Mouse (Mus musculus) embryonic facial prominence, embryonic 15.5 days (tissue): ENCODE results near the gene Acvr1c. TPM values are rescaled to one million over a fixed set of nuclear protein-coding genes. Genes with fewer than 3 reads are reported as not detected.

Source experiments
- ATAC-seq: fragments of 200-750 bp; cut with Nextera tagmentation; 2 replicates; pipeline ENCODE4 v1.8.0; 2017; ENCODE audit warnings: low read depth, moderate TSS enrichment; ENCODE audit not compliant: insufficient number of reproducible peaks, low FRiP score, low TSS enrichment
- H3K27ac ChIP-seq: fragments of 300-500 bp; sonication (generic); replicated peaks from 2 replicates; pipeline ENCODE4 v1.5.1; 2015; ENCODE audit warnings: mild to moderate bottlenecking, inconsistent platforms
- H3K27me3 ChIP-seq: fragments of 300-500 bp; sonication (generic); 2 replicates; pipeline ENCODE4 v1.6.1; 2015; ENCODE audit warnings: inconsistent platforms
- H3K36me3 ChIP-seq: fragments of 300-500 bp; sonication (generic); 2 replicates; pipeline ENCODE4 v1.6.1; 2015; ENCODE audit warnings: mild to moderate bottlenecking, inconsistent platforms
- H3K4me1 ChIP-seq: fragments of 300-500 bp; sonication (generic); 2 replicates; pipeline ENCODE4 v1.6.1; 2015; ENCODE audit warnings: inconsistent platforms
- H3K4me2 ChIP-seq: fragments of 300-500 bp; sonication (generic); replicated peaks from 2 replicates; pipeline ENCODE4 v1.6.1; 2015; ENCODE audit warnings: mild to moderate bottlenecking, inconsistent platforms
- H3K4me3 ChIP-seq: fragments of 300-500 bp; sonication (generic); replicated peaks from 2 replicates; pipeline ENCODE4 v1.5.1; 2015; ENCODE audit warnings: mild to moderate bottlenecking, inconsistent platforms
- H3K9ac ChIP-seq: fragments of 300-500 bp; sonication (generic); 2 replicates; pipeline ENCODE4 v1.6.1; 2015; ENCODE audit warnings: inconsistent platforms
- H3K9me3 ChIP-seq: fragments of 300-500 bp; sonication (generic); replicated peaks from 2 replicates; pipeline ENCODE4 v1.6.1; 2016; ENCODE audit warnings: inconsistent platforms
- WGBS: fragments of 180-500 bp; shearing (Covaris S2); methylation state at CpG from one replicate; pipeline ENCODE4 v1.1.7; 2015; 5-methylcytosine and 5-hydroxymethylcytosine counted together
- polyA plus RNA-seq: library from polyadenylated mRNA; unstranded; fragments of >200 nt; fragmentation: Nextera tagmentation; extraction: Ambion mirVana; gene quantifications from 2 replicates; pipeline ENCODE4 v1.2.1, GENCODE M21; 2015

The Acvr1c gene
- polyA plus RNA-seq, 1 experiment from 2014 or later, result 0.31 TPM

- no peaks in the 10 kb centered on the region for H3K9me3 ChIP-seq
- WGBS, result 50% methylated on average over 8 of the region's 8 CpGs
- ATAC-seq, result no peak
- H3K9ac ChIP-seq, result no peak overlapping the region
- no peak overlapping the region for H3K4me3 ChIP-seq
- H3K4me2 ChIP-seq, result no peak overlapping the region
- H3K4me1 ChIP-seq, result no peaks in the 10 kb centered on the region
- H3K36me3 ChIP-seq, result no peaks in the 10 kb centered on the region
- no peak overlapping the region for H3K27ac ChIP-seq
- H3K27me3 ChIP-seq, result no peaks in the 10 kb centered on the region
Measured at GRCm38 (mm10) chr2:58282259-58282910, 75.3 kb downstream of the Acvr1c start.

DNA sequence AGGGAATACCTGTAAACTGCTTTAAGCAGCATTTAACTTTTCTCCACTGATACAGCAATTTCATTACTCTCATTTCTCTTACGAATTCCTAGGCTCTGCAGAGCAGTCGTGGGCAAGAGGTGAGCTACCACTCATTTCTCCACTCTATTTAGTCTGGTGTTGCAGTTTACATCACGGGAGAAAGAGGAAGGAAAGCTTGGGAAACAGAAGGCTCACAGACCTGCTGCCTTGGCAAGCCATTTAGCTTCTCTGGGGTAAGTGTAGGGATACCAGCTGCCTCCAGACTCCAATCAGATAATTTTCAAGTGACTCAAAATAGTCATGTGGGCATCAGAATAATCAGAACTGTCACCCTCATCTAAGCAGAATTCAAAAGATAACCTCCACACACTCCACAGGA lies 76.6 kb downstream of the Acvr1c start:
- Histone ChIP-seq H3K4me3 (no peak overlapping the region), H3K4me1 (no peaks in the 10 kb centered on the region), H3K27me3 (no peaks in the 10 kb centered on the region), H3K27ac (no peak overlapping the region), H3K9ac (no peak overlapping the region), H3K9me3 (no peaks in the 10 kb centered on the region), H3K36me3 (no peaks in the 10 kb centered on the region), H3K4me2 (no peak overlapping the region)
- no peak for ATAC-seq
- WGBS, result 75% methylated on average over 3 of the region's 3 CpGs

- H3K4me2 ChIP-seq, result no peak overlapping the region
- WGBS, result 82% methylated on average over 5 of the region's 5 CpGs
- no peak for ATAC-seq
- H3K27ac ChIP-seq, result no peak overlapping the region
- no peak overlapping the region for H3K9ac ChIP-seq
- H3K27me3 ChIP-seq, result no peaks in the 10 kb centered on the region
- no peaks in the 10 kb centered on the region for H3K4me1 ChIP-seq
- no peaks in the 10 kb centered on the region for H3K9me3 ChIP-seq
- no peaks in the 10 kb centered on the region for H3K36me3 ChIP-seq
- no peak overlapping the region for H3K4me3 ChIP-seq
Measured at GRCm38 (mm10) chr2:58279163-58279562, 78.5 kb downstream of the Acvr1c start.

DNA sequence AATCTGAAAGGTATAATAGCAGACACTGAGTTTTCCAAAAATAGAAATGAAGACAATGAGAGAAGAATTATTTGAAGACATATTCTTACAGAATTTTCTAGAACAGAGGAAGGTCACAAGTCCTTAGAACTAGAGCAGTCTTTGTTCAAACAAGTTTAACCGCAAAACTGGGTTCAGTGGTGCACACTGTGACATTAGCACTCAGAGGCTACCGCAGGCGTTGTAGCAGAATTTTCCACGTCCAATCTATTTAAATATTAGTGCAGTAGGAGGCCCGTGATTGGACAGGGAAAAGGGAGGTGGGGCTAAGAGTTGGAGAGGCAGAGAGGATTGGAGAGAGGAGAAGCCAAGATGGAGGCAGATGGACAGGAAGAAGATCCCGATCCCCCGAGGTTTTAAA lies 81.2 kb downstream of the Acvr1c start:
- Histone ChIP-seq H3K27ac (no peak overlapping the region), H3K4me3 (no peak overlapping the region), H3K4me1 (no peaks in the 10 kb centered on the region), H3K36me3 (no peaks in the 10 kb centered on the region), H3K27me3 (no peaks in the 10 kb centered on the region), H3K9ac (no peak overlapping the region), H3K4me2 (no peak overlapping the region), H3K9me3 (no peaks in the 10 kb centered on the region)
- 88% methylated on average over 7 of the region's 7 CpGs for WGBS
- ATAC-seq, result no peak

DNA sequence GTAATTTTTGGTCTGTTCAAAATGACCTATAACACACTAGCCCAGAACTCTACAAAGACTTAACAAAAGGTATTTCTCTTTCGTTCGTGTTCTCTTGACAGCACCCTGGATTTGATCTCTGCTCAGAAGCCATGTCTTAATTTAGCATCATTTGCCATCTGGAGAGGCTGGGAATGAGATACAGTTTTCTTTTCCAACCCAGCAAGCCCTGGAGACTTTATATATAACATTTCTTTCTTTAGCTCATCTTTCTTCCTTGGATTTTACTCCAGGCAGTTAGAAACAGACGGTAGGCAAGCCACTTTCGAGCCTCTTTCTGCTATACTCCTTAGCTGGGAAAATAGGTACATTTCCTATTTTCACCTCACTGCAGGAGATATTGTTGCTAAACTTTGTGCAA lies 117.1 kb downstream of the Acvr1c start:
- Histone ChIP-seq H3K4me2 (no peak overlapping the region), H3K9me3 (no peaks in the 10 kb centered on the region), H3K27ac (no peak overlapping the region), H3K9ac (no peak overlapping the region), H3K36me3 (no peaks in the 10 kb centered on the region), H3K4me3 (no peak overlapping the region), H3K27me3 (no peaks in the 10 kb centered on the region), H3K4me1 (no peaks in the 10 kb centered on the region)
- WGBS, result 77% methylated on average over 4 of the region's 4 CpGs
- ATAC-seq, result no peak

DNA sequence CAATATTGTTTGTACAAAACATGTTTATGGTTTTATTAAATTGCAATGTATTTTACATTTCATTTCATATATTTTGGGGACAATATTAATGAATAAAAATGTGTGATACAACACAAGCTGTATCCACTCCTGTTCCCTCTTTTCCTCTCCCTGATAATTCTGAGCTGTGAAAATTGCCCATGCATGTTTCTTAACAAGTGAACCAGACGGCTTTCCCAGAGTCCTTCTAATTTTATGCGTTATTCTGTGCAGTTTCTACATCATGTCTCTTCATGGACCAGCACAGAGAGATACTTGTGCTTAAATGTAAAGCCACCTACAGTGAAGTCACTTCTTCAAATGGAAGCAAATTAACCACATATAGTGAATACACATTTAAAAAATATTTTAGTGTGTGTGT lies 120.2 kb downstream of the Acvr1c start:
- H3K36me3 ChIP-seq, result no peaks in the 10 kb centered on the region
- WGBS, result 73% methylated on average over 2 of the region's 2 CpGs
- no peak overlapping the region for H3K27ac ChIP-seq
- ATAC-seq, result no peak
- H3K9ac ChIP-seq, result no peak overlapping the region
- no peaks in the 10 kb centered on the region for H3K9me3 ChIP-seq
- no peak overlapping the region for H3K4me2 ChIP-seq
- no peak overlapping the region for H3K4me3 ChIP-seq
- no peaks in the 10 kb centered on the region for H3K27me3 ChIP-seq
- H3K4me1 ChIP-seq, result no peaks in the 10 kb centered on the region

Other genes starting within 250 kb of the Acvr1c start
- gene Cytip, start 162.4 kb downstream of the Acvr1c start, polyA plus RNA-seq, result 1.6 and 2.3 TPM in 2 replicates
- gene Gm17409, start 112.2 kb upstream of the Acvr1c start, polyA plus RNA-seq, result not detected in 2 replicates
- gene Acvr1, start 209.3 kb upstream of the Acvr1c start, polyA plus RNA-seq, result 9.2 and 10.4 TPM in 2 replicates
- gene Upp2, start 209.4 kb upstream of the Acvr1c start, polyA plus RNA-seq, result 10.3 and 11.0 TPM in 2 replicates